Mouse (Mus musculus) frontal cortex, postnatal 25 days (tissue): ENCODE results near the gene Flt1.

Experiments used
- DNase-seq, 2 experiments: peaks; one replicate each; pipeline ENCODE4 v3.0.0; 2022; ENCODE audit warnings: low spot score in 2 of 2

The Flt1 gene

DNA sequence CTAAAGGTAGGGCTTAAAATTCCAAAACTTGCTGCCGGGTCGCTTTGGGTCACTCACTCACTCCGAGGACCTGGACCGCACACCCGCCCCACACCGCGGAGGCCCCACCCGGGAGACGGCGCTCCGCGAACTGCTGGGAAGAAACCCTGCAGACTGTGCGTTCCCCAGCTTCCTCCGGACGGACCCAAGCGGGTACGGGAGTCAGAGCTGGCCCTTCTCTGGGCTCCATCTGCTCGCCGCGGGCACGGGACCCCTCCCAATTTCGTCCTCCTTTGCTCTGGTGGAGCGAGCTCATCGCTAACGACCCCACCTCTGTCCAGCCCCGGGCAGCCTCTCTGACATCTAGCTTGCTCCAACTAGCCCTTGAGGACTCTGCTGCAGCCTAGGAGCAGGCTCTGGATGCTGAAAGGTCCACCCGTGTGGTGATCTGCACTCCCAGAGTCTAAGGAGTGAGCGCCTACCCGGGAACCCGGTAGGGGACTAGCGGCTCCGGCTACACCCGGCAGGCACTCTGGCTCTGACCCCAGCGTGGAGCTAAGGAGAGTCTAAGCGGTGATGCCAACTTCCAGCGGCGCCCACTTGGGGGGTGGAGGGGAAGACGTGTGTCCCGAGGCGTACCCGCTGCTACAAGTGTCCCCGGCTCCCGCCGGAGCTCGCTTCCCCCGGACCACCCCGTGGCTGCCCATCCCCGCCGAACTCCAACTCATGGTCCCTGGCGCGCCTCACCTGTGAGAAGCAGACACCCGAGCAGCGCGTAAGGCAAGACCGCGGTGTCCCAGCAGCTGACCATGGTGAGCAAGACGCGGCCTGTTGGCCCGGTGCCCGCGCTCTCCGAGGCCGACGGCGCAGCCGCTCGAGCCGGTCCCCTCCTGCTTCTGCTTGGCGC lies 623 bp downstream of the Flt1 start:
- peak in 1 of 2 experiments; percentile 15 for DNase-seq

GRCm38 (mm10) chr5:147724391-147724790 lies 1.4 kb downstream of the Flt1 start:
- no peak for DNase-seq

DNA sequence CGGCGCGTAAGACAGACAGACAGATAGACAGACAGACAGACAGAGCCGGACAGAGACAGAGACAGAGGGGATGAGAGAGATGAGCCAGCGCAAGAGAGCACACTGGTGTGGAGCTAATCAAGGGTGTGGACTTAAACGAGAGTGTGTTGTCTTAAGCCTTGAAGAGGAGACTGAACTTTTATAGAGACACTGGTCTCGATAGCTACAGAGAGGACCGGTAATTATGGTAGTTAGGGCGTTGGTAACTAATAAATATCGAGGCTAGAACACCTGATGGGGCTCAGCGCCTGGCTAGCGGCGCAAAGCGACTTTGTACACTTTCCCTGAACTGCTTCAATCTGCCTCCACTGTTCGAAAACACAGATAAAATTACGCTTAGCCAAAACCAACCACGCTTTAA lies 2.0 kb downstream of the Flt1 start:
- DNase-seq: no peak

DNA sequence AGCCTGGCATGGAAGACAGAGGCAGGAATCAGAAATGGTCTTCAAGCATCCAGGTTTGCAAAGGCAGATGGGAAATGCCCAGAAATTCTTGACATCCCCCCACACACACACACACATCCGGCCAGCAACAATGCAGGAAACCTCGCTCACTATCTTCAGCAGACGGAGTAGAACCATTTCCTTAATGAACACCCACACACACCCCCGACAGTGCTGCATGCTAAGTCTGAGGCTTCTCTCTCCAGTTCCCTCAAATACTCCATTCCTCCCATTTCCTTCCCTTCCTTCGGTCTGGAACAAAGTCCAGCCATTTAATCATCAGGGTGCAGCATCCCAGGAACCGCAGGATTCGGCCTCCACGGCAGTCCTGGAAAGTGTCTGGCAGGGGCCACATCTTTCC lies 4.4 kb downstream of the Flt1 start:
- no peak for DNase-seq

GRCm38 (mm10) chr5:147718335-147718734 lies 7.5 kb downstream of the Flt1 start:
- no peak for DNase-seq

DNA sequence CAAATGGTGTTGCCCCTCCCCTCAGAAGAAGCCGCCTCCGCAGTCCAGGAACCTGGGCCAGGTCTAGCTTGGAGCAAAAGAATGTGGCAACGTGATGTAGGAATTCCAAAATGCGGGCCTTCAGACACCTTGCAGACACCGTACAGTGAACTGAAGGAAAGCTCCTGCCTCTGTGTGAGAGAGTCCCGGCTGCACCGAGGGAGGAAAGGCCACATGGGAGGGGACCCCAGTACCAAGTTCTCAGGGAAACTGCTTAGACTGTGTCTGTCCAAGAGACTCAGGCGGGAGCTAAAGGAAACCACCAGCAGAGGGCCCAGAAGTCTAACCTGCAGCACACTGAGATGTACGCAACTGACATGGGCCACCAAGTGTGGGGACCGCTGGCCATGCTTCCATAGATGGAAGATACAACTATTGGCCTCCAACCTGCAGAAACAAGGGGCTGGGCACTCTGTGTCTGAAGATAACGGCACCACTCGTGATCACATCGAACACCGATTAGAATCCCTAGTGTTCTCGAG lies 9.1 kb downstream of the Flt1 start:
- DNase-seq: no peak

DNA sequence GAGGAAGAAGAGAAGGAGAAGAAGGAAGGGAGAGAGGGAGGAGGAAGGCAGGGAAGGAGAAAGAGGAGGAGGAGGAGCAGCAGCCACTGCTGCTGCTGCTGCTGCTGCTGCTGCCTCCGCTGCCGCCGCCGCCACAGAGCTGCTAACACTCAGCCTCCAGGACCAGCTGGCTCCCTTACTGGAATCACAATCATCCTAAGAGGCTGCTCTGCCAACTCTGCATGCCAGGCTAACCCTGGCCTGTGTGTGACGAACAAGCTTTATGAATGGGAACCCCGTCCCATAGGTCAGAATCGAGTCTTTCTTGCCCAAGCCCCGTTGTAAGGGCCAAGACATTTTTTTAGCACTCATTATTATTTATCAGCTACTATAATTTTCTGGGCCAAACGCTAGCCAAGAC lies 9.5 kb downstream of the Flt1 start:
- DNase-seq: no peak

- no peak for DNase-seq
These were observed 10.4 kb downstream of the Flt1 start for GRCm38 (mm10) chr5:147715391-147715790.

DNA sequence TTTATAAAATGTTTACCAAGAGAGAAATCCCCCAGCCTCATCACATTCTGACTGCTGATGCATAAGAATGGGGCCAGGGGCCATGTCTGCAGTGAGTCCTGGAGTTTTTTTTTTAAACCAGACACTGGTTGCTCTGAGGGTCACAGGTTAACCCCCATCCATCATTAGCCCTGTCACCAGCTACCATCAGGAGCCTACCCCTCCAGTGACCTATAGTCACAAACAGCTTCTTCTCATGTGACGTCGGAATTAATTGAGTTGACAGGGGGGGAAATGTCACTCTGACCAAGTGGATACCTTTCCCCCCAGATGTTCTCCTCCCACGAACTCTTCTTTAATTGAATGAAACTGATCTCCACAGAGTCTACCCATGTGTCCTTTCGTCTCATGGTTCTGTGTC lies 17.3 kb downstream of the Flt1 start:
- no peak for DNase-seq

DNA sequence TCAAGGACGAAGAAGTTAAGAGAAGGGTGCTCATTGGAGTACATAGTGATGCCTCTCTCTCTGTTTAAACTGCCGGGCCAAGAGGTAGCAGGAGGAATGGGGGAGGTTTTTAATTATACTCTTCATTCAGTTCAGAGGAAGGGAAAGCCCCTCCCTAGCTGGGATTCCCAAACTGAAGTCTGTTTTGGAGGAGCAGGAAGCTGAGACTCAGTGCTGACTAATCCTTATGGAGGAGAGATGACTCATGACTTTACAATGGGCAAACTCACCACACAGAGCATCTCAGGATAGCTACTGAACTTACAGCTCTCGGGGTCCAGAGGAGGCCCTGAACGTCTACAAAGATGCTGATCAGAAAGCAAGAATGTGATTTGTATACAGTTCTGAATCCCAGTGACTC lies 18.3 kb downstream of the Flt1 start:
- DNase-seq: no peak

- DNase-seq: no peak
These were observed 20.9 kb downstream of the Flt1 start for GRCm38 (mm10) chr5:147704890-147705289.

GRCm38 (mm10) chr5:147702423-147702822 lies 23.4 kb downstream of the Flt1 start:
- DNase-seq: no peak

- no peak for DNase-seq
These were observed 24.8 kb downstream of the Flt1 start for GRCm38 (mm10) chr5:147701024-147701423.

DNA sequence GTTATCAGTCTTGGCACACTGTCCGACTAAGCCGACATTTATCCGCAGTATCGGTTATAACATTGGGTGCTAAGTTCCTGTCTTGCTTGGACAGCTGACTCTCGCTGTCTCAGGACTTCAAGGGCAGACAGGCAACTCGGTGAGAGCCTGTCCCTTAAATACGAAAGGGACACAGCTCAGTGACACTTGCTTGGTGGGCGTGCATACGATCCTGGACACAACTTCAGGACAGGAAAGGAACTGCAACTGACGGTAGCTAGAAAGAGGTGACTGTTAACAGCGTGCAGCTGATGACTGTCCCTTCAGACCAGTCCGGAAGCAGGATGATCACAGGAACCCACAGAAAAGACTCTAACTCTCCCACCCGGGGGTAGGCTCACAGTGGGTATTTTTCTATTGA lies 27.8 kb downstream of the Flt1 start:
- DNase-seq: no peak

GRCm38 (mm10) chr5:147697165-147697564 lies 28.6 kb downstream of the Flt1 start:
- no peak for DNase-seq

DNA sequence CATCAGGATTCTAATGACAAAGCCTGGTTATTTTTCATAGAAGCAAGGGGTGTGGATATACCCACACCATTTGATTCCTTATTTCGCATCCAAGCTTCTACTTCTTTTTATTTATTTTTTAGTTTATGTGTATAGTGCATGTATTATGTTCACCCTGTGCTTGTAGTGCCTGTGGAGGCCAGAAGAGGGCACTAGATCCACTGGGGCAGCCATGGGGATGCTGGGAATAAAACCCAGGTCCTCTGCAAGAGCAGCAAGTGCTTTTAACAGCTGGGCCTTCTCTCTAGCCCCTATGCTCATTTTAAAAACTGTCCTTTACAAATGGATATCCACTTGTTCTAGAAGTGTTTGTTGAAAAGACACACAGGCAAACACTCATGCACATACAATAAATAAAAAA lies 33.2 kb downstream of the Flt1 start:
- no peak for DNase-seq

DNA sequence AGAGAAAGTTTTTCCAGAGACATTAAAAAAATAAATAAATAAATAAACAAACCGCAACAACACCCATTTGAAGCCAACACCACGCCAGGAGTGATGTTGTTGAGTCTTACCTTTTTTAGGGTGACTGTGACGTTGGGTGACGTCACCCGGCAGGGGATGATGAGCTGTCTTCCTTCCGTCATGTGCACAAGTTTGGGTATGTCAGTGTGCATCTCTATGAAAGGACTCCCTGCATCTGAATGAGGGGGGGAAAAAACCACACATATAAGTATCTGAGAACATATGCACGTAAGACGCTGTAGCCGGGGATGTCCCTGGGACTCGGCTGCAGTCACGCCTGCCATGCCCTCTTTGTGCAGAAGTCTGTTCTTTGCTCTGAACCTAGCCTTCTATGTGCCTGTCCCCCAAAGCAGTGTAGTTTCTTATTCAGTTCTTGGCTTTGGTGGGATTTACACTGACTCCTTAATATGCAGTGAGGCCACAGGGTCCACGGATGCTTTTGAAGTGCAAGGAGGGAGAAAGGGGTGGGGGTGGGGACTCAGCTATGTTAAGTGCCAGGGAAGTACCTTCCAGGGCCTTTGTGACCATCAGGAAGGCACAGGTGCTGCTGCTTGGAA lies 42.0 kb downstream of the Flt1 start:
- no peak for DNase-seq

DNA sequence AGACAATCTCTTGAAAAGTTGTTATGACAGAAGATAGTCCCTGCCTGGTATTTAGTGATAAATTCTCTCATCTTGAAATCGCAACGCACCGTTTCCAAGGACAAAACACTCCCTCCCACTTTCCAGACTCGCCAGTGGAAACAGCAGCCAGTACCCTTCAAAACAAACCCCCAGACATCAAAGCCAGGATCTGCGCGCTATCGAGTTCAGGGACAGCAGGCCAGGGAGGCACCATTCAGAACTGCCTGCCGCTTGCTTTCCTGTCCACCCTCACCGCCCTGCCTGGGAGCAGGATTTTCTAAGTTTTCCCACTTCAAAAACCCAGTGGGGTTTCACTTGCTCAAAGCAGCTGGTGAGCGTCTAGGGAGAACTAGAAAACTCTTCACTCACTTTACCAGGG lies 44.6 kb downstream of the Flt1 start:
- no peak for DNase-seq

- no peak for DNase-seq
These were observed 45.1 kb downstream of the Flt1 start for GRCm38 (mm10) chr5:147680711-147681110.

DNA sequence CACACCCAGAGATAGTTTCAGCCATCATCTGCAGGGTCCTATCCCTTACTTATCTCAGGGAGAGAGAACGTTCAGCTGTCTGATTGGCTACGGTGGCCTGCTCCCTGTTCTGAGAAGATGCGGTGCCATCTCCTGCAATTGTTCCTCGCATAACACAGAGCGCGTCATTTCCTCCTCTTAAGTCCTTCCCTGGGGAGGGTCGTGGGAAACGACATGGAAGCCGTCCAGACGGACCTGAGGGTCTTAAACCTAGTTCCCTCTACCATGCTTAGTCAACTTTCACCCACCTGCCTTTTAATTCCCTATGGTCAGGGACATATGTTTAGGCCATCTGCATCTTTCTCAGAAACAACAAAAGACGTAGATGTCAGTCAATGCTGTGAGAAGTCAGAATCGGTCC lies 46.5 kb downstream of the Flt1 start:
- DNase-seq: no peak

DNA sequence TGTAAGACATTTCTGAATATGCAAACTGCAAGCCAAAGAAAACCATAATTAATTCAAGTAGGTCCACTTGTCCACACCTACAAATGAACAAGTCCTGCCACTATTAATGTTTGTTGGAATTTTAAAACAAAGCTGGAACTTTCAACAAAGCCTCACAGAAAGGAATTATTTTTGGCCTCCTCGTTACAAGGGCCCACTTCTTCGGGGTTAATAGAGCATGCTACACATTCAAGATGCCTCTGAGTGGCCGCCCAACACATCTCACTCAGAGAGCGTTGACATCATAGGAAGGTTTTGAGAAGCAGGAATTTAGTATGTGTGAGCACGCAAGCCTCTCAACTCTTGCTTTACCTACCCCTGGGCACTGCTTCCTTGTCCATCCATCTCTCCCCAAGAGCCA lies 50.0 kb downstream of the Flt1 start:
- no peak for DNase-seq

GRCm38 (mm10) chr5:147671765-147672424 lies 53.9 kb downstream of the Flt1 start:
- DNase-seq: peak; percentile 11 to 13
